Mouse (Mus musculus) left cerebral cortex, adult 9 months (tissue): ENCODE data around the gene Ptpn4.

Experiments used
- DNase-seq, 2 experiments: peaks; one replicate each; pipeline ENCODE4 v3.0.0; 2022; ENCODE audit warnings: low spot score in 2 of 2

Ptpn4 gene

GRCm38 (mm10) chr1:119805984-119806383 is 31.4 kb downstream of the Ptpn4 start:
- peak in 1 of 2 experiments; percentile 20 for DNase-seq

GRCm38 (mm10) chr1:119804586-119804985 is 32.8 kb downstream of the Ptpn4 start:
- DNase-seq: no peak

DNA sequence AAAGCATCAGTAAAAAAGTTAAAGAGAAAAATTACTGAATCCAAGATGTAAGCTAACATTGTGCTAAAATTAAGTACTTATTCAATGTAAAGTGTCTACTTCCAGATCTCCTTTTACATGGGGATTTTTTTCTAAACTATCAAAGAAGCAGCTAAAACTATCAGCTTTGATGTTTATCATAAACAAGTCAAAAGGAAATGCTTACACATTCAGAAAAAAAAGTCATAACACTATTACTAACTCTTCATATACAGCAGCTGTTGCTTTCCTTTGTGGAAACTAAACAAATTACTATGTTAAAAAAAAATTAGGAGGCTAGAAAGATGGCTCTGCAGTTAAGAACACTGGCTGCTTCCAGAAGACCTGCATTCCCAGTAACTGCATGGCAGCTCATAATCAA is 42.2 kb downstream of the Ptpn4 start:
- no peak for DNase-seq

- no peak for DNase-seq
Observed at GRCm38 (mm10) chr1:119794342-119794741, 43.1 kb downstream of the Ptpn4 start.

- no peak for DNase-seq
Observed at GRCm38 (mm10) chr1:119790616-119791015, 46.8 kb downstream of the Ptpn4 start.

- DNase-seq: no peak
Observed at GRCm38 (mm10) chr1:119775915-119776314, 61.5 kb downstream of the Ptpn4 start.

GRCm38 (mm10) chr1:119735692-119736091 is 101.7 kb downstream of the Ptpn4 start:
- DNase-seq: no peak

DNA sequence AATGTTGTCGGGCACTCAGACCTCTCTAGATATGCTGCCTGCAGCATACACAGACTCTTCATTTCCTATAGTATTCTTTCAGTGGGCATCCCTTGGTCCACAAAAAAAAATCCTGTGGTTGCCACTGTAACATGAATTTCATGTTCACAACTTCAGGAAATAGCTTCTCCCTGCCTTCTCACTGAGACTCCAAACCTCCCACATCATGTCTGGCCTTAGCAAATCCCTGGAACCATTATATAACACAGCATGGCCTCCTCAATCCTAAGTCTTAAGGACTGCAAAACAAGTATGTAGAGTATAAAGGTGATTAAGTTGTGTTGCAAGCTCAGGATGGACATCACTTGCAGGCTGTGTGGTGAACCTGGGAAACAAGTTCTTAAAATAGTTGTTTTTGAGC is 102.6 kb downstream of the Ptpn4 start:
- peak; percentile 15 to 21 for DNase-seq

- no peak for DNase-seq
Observed at GRCm38 (mm10) chr1:119731166-119731565, 106.2 kb downstream of the Ptpn4 start.

DNA sequence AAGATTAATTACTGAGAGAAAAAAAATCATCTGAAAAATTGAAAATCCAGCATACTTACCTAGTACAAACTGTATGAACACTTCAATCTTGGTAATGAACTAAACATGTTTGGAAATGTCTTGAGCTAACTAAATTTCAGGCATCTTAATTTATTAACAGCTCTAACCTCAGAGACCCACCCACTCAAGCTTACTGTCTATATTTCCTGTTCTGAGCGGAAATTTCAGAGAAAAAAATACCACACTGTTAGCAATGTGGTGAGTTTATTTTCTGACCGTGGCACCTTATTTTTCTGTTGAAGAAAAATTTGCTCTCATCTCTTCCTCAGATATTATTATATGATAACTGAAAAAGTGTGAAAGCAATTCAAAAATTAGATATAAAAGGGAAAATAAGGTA is 124.4 kb downstream of the Ptpn4 start:
- no peak for DNase-seq

- DNase-seq: no peak
Observed at GRCm38 (mm10) chr1:119706471-119707217, 130.8 kb downstream of the Ptpn4 start.

DNA sequence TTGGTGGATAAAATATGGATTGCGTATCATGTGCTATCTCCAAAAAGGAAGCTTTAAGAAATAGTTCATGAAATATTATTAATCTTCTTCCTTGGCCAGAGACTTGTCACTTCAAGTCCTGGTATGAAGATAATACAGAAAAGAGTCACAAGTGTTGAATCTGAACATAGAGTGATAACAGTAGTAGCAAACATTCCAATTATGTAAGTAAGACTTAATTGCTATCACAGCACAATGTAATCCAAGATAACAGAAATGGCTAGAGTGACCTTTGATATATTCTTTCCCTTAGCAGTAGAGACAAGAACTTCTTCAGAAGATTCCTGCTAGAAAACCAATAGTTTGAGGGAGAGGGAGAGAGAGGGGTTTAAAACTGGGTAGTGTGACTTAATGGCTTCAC is 140.6 kb downstream of the Ptpn4 start:
- no peak for DNase-seq

DNA sequence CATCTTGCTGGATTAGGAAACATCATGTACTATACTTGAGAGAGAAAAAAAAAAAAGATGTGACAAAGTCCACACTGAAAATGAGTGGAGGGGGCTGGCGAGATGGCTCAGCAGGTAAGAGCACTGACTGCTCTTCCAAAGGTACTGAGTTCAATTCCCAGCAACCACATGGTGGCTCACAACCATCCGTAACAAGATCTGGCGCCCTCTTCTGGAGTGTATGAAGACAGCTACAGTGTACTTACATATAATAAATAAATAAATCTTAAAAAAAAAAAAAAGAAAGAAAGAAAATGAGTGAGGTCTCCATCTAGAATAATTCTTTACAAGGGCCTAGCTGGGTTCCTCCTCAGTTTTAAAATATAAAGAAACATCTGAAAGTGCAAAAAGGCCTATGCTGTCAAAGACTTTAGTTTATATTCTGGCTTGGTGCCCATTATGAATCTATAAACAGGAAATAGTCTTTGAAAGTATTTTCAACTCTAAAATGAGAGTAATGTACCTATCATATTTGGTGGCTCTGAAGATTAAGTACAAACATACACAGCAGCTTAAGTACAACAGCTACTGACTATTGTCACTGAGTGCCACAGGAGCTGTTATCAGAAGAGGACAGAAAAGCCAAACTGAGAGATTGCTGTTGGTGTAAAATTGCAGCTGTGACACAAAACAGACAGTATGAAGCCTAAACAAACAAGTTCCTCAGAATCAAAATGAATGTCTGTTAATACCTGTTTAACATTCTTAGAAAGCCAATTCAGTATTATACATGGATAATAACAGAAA is 151.4 kb downstream of the Ptpn4 start:
- DNase-seq: no peak

GRCm38 (mm10) chr1:119681663-119682213 is 155.7 kb downstream of the Ptpn4 start:
- no peak for DNase-seq

GRCm38 (mm10) chr1:119674984-119675383 is 162.4 kb downstream of the Ptpn4 start:
- DNase-seq: peak in 1 of 2 experiments; percentile 35

GRCm38 (mm10) chr1:119666904-119667303 is 170.5 kb downstream of the Ptpn4 start:
- DNase-seq: no peak

- no peak for DNase-seq
Observed at GRCm38 (mm10) chr1:119654307-119654706, 183.1 kb downstream of the Ptpn4 start.

- DNase-seq: no peak
Observed at GRCm38 (mm10) chr1:119650386-119650785, 187.0 kb downstream of the Ptpn4 start.

DNA sequence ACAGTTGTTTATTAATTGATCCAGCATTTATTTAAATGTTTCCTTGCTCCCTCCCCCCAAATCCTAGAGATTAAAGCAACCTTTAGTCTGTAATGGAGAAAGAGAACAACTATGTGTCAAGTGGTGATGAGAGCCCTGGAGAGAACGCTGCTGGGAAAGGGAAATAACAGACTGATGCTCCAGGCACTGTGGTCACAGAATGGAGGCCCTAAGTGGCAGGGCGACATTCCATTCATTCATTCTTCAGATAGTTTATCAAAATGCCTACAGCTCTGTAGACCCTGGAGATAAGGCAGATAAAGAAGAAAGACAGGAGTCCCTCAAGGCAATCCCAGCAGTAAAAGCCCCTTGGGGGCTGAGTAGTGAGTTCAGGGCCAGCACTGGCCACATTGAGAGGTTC is 187.8 kb downstream of the Ptpn4 start:
- DNase-seq: no peak

DNA sequence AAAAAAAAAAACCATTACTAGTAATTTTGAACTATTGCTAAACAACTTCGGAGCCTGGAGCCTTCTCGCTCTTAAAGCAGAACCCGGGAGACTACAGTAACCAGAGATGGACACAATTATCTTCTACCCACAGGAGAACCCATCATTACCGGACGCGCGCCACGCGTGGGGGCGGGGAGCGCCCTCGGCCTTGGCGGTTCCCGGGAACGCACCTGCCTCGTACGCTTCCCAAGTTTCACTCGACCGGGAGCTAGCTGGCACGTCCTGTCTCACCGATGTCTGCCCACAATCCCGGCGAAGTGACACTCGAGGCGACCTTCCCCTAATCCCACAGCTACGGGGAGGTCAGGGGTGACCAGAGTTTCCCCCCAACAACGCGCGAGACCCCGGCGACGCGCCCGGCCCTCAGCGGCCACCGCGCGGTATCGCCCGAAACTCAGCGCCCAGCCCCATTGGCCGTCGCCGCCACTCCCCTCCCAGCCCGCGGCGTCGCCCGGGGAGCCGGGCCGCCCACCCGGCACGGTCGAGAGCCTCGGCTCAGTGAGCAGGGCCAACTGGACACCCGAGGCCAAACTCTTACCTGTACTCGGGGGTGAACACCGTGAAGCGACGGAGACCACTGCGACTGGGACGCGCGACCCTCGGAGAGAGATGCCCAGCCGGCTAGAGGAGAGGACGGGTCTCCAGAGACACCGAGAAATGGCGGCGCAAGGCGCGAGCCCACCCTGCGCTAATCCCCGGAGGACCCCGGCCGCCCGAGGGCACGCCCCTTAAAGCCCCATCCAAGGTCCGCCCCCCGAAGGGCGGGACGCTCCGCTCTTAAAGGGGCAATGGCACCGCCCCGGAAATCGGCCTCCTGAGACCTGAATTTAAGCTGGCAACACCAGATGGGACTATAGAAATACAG is 189.0 kb downstream of the Ptpn4 start, which contains the start of gene Epb41l5:
Epb41l5 (minus strand) TSS at position 796 of the 907 bp plus-strand sequence.
- DNase-seq: peak in 1 of 2 experiments; percentile 62

GRCm38 (mm10) chr1:119646356-119646755 is 191.1 kb downstream of the Ptpn4 start:
- DNase-seq: no peak

GRCm38 (mm10) chr1:119642367-119642766 is 195.0 kb downstream of the Ptpn4 start:
- no peak for DNase-seq
